ENCODE assay signal across 8 mouse cellular contexts in the genomic region with DNA sequence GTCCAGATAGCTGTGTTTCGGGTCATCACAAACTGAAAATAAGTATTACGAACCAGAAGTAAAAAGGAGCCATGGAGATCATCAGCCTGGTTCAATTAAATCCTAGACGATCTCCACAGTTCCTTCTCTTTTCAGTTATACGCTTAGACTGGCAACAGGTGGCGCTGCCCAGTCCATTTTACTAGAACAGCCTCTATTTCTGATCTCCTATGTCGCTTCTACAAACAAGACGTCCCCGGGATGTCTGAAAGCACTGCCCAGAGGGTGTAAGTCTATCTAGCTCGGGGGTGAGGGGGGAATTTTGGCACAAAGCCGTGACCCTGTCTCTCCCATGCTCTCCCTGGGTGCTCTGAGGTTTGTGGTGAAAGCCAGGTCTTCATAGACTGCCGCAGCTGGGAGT. TPM values are rescaled to one million over a fixed set of nuclear protein-coding genes. Genes with fewer than 3 reads are reported as not detected.
DNase-seq lines count a peak whose midpoint lies in the region; ATAC-seq and TF ChIP-seq lines count a peak whose summit lies in the region.

No protein-coding gene starts in this region.

- DNase-seq in adrenal gland, adult 8-10 months, result peak; percentile 49
- peak; percentile 85 for DNase-seq in kidney, postnatal 10 days
- DNase-seq in liver, embryonic 14.5 days (ENCODE audit: low read depth in 3 of 3, low spot score in 3 of 3), result peak in 1 of 3 experiments; percentile 12
- peak; percentile 57 for DNase-seq in thymus, postnatal 4 days

- ATAC-seq in embryonic facial prominence, embryonic 15.5 days (ENCODE audit: insufficient number of reproducible peaks, low FRiP score, low TSS enrichment, low read depth), result 0 out of 2 replicates have a peak, but pooled peaks have one; percentile 49
- no peak for ATAC-seq in heart, embryonic 15.5 days (replicated peaks; ENCODE audit: insufficient number of reproducible peaks, insufficient read depth, low FRiP score, low read depth)
- ATAC-seq in liver, embryonic 14.5 days (ENCODE audit: insufficient read depth), result no peak
- ATAC-seq in neural tube, embryonic 13.5 days (ENCODE audit: low read depth), result no peak

- H3ac ChIP-seq in C2C12 (ENCODE audit: control insufficient read depth, insufficient read length, low read depth), result no peak overlapping the region

- H3K27ac ChIP-seq in embryonic facial prominence, embryonic 15.5 days (replicated peaks), result peak overlapping the region; percentile 8; the same call in 1 of the 2 replicates
- no peak overlapping the region for H3K27ac ChIP-seq in heart, embryonic 15.5 days
- no peak overlapping the region for H3K27ac ChIP-seq in liver, embryonic 14.5 days
- no peak overlapping the region for H3K27ac ChIP-seq in neural tube, embryonic 13.5 days (replicated peaks)

- H3K79me3 ChIP-seq in C2C12 (ENCODE audit: low read depth), result no peaks in the 10 kb centered on the region

- H3K79me2 ChIP-seq in C2C12 (ENCODE audit: control insufficient read depth, insufficient read depth), result no peaks in the 10 kb centered on the region

- WGBS in embryonic facial prominence, embryonic 15.5 days, result 15% methylated on average over 11 of the region's 11 CpGs
- 18% methylated on average over 11 of the region's 11 CpGs for WGBS in heart, embryonic 15.5 days
- 19% methylated on average over 11 of the region's 11 CpGs for WGBS in liver, embryonic 14.5 days (ENCODE audit: insufficient replicate concordance)
- 19% methylated on average over 11 of the region's 11 CpGs for WGBS in neural tube, embryonic 13.5 days

- H3K9ac ChIP-seq in embryonic facial prominence, embryonic 15.5 days, result no peak overlapping the region
- H3K9ac ChIP-seq in heart, embryonic 15.5 days, result peak overlapping the region; percentile 28; the same call in 1 of the 2 replicates
- no peak overlapping the region for H3K9ac ChIP-seq in liver, embryonic 14.5 days (replicated peaks)
- no peak overlapping the region for H3K9ac ChIP-seq in neural tube, embryonic 13.5 days

- no peak overlapping the region for H3K4me3 ChIP-seq in C2C12 (ENCODE audit: insufficient read depth, poor library complexity, severe bottlenecking)
- H3K4me3 ChIP-seq in embryonic facial prominence, embryonic 15.5 days (replicated peaks), result peak overlapping the region; percentile 33
- H3K4me3 ChIP-seq in heart, embryonic 15.5 days, result peak overlapping the region; percentile 32
- no peak overlapping the region for H3K4me3 ChIP-seq in liver, embryonic 14.5 days (ENCODE audit: insufficient read depth in 1 of 2, low read depth in 2 of 2, low read length in 2 of 2)
- peak overlapping the region; percentile 18 for H3K4me3 ChIP-seq in neural tube, embryonic 13.5 days

- H3K9me3 ChIP-seq in embryonic facial prominence, embryonic 15.5 days (replicated peaks), result no peaks in the 10 kb centered on the region
- no peaks in the 10 kb centered on the region for H3K9me3 ChIP-seq in heart, embryonic 15.5 days (replicated peaks)
- H3K9me3 ChIP-seq in liver, embryonic 14.5 days (ENCODE audit: control insufficient read depth, low read length), result no peaks in the 10 kb centered on the region
- no peaks in the 10 kb centered on the region for H3K9me3 ChIP-seq in neural tube, embryonic 13.5 days

- H3K36me3 ChIP-seq in C2C12 (ENCODE audit: control insufficient read depth, insufficient read depth), result no peaks in the 10 kb centered on the region
- no peaks in the 10 kb centered on the region for H3K36me3 ChIP-seq in embryonic facial prominence, embryonic 15.5 days
- no peaks in the 10 kb centered on the region for H3K36me3 ChIP-seq in heart, embryonic 15.5 days
- H3K36me3 ChIP-seq in liver, embryonic 14.5 days (replicated peaks; ENCODE audit: control insufficient read depth, insufficient read depth, low read depth), result no peaks in the 10 kb centered on the region
- no peaks in the 10 kb centered on the region for H3K36me3 ChIP-seq in neural tube, embryonic 13.5 days

- no peak for TF ChIP-seq EP300 in liver, embryonic 14.5 days (IDR thresholded peaks at IDR 0.05; ENCODE audit: low read depth)

- no peaks in the 10 kb centered on the region for H3K27me3 ChIP-seq in C2C12 (ENCODE audit: control insufficient read depth, insufficient read depth, insufficient read length)
- no peaks in the 10 kb centered on the region for H3K27me3 ChIP-seq in embryonic facial prominence, embryonic 15.5 days
- peaks cover 5% of the 10 kb centered on the region; the same call in 1 of the 2 replicates for H3K27me3 ChIP-seq in heart, embryonic 15.5 days
- no peaks in the 10 kb centered on the region for H3K27me3 ChIP-seq in liver, embryonic 14.5 days (ENCODE audit: control insufficient read depth, insufficient read depth, low read length)
- H3K27me3 ChIP-seq in neural tube, embryonic 13.5 days, result peaks cover 6% of the 10 kb centered on the region; the same call in 1 of the 2 replicates

- H3K4me2 ChIP-seq in embryonic facial prominence, embryonic 15.5 days (replicated peaks), result peak overlapping the region; percentile 48
- H3K4me2 ChIP-seq in heart, embryonic 15.5 days, result peak overlapping the region; percentile 59
- no peak overlapping the region for H3K4me2 ChIP-seq in liver, embryonic 14.5 days (ENCODE audit: low read depth)
- H3K4me2 ChIP-seq in neural tube, embryonic 13.5 days, result peak overlapping the region; percentile 49

- peak; percentile 5 for TF ChIP-seq CTCF in C2C12 (IDR thresholded peaks at IDR 0.05; ENCODE audit: control insufficient read depth, insufficient read depth, insufficient read length)
- peak; percentile 60 for TF ChIP-seq CTCF in liver, embryonic 14.5 days (IDR thresholded peaks at IDR 0.05; ENCODE audit: low read depth)

- H3K4me1 ChIP-seq in embryonic facial prominence, embryonic 15.5 days, result peaks cover 11% of the 10 kb centered on the region
- H3K4me1 ChIP-seq in heart, embryonic 15.5 days (replicated peaks), result peaks cover 8% of the 10 kb centered on the region; the same call in 1 of the 2 replicates
- H3K4me1 ChIP-seq in liver, embryonic 14.5 days (replicated peaks; ENCODE audit: control insufficient read depth in 2 of 2, insufficient read depth in 2 of 2, low read length in 1 of 2), result peaks cover 0 to 2% of the 10 kb centered on the region in 2 experiments; a peak in 1 of 4 replicates
- H3K4me1 ChIP-seq in neural tube, embryonic 13.5 days (replicated peaks), result peaks cover 10% of the 10 kb centered on the region

TF ChIP-seq in C2C12, 6 proteins besides CTCF, POLR2A, EP300 and RAD21:
- TF ChIP-seq USF1 (IDR thresholded peaks at IDR 0.05; ENCODE audit: low read depth) (no peak), MYOG (IDR thresholded peaks at IDR 0.05; ENCODE audit: control insufficient read depth, extremely low read depth, insufficient read length) (no peak), FOSL1 (IDR thresholded peaks at IDR 0.05; ENCODE audit: insufficient read depth, low read length, poor library complexity, severe bottlenecking) (no peak), CEBPB (IDR thresholded peaks at IDR 0.05; ENCODE audit: low read depth) (no peak), MYOD1 (IDR thresholded peaks at IDR 0.05; ENCODE audit: control insufficient read depth, insufficient read length, low read depth) (no peak), MAX (IDR thresholded peaks at IDR 0.05) (no peak)

RNA-seq across cellular contexts. Expression of a gene that starts 37.8 kb away (rescaled TPM):
- 402 TPM for polyA plus RNA-seq in C2C12 (2012; fragmentation: generic; extraction: Trizol)
- 100 to 1,000 TPM; 296 to 432 (median 354) TPM for total RNA-seq in adrenal gland, adult 8-10 months (2022)
- 163 and 185 TPM in 2 replicates for polyA plus RNA-seq in embryonic facial prominence, embryonic 15.5 days (2015; fragmentation: Nextera tagmentation; extraction: Ambion mirVana)
- polyA plus RNA-seq in heart, embryonic 15.5 days (2015; fragmentation: Nextera tagmentation; extraction: Ambion mirVana), result 114 and 155 TPM in 2 replicates
- polyA plus RNA-seq in liver, embryonic 14.5 days (2012; rRNA removed), result 88.8 and 94.0 TPM in 2 replicates
- 103 and 109 TPM in 2 replicates for polyA plus RNA-seq in liver, embryonic 14.5 days (2014; fragmentation: Nextera tagmentation; extraction: Ambion mirVana)
- 130 and 140 TPM in 2 replicates for polyA plus RNA-seq in neural tube, embryonic 13.5 days (2015; fragmentation: Nextera tagmentation; extraction: Ambion mirVana)

RNA-seq across cellular contexts. Expression of a gene that starts 41.3 kb away (rescaled TPM):
- 27.6 TPM for polyA plus RNA-seq in C2C12 (2012; fragmentation: generic; extraction: Trizol)
- total RNA-seq in adrenal gland, adult 8-10 months (2022), result 10 to 100 TPM in 3 of 4 experiments, 1 to 10 TPM in 1; 8.1 to 18.4 (median 12.7) TPM
- 4.3 and 4.7 TPM in 2 replicates for polyA plus RNA-seq in embryonic facial prominence, embryonic 15.5 days (2015; fragmentation: Nextera tagmentation; extraction: Ambion mirVana)
- polyA plus RNA-seq in heart, embryonic 15.5 days (2015; fragmentation: Nextera tagmentation; extraction: Ambion mirVana), result 1.3 and 1.6 TPM in 2 replicates
- polyA plus RNA-seq in liver, embryonic 14.5 days (2012; rRNA removed), result 0.05 and 0.07 TPM in 2 replicates
- polyA plus RNA-seq in liver, embryonic 14.5 days (2014; fragmentation: Nextera tagmentation; extraction: Ambion mirVana), result 0.08 TPM in 1 of 2 replicates, not detected in the other
- polyA plus RNA-seq in neural tube, embryonic 13.5 days (2015; fragmentation: Nextera tagmentation; extraction: Ambion mirVana), result 2.5 and 3.5 TPM in 2 replicates

Comparison
In these comparisons a context has a peak if more than half of its experiments do, and no peak if none do; other contexts are left out.
1. H3K4me3 ChIP-seq: peak in embryonic facial prominence, embryonic 15.5 days (single experiment), heart, embryonic 15.5 days (single experiment) and neural tube, embryonic 13.5 days (single experiment); none in C2C12 (single experiment) and liver, embryonic 14.5 days (0 of 2).